ENCODE assay signal across 17 mouse cellular contexts in genomic region chr1:153125287-153126275, GRCm38 (mm10).
DNase-seq lines count a peak whose midpoint lies in the region; ATAC-seq and TF ChIP-seq lines count a peak whose summit lies in the region.
"Had no signal": no experiment of that assay in that cellular context is flagged by ENCODE, and none has a peak within 500 bp of the region (broad histone marks: within the 10 kb centered on the region; RNA-seq: fewer than 3 reads in every experiment).

No protein-coding gene starts in this region.

- H3K4me3 ChIP-seq in heart, embryonic 16.5 days (ENCODE audit: low read length), result no peak overlapping the region
- no peak overlapping the region for H3K4me3 ChIP-seq in embryonic facial prominence, embryonic 14.5 days (ENCODE audit: low read depth, low read length)
- H3K4me3 ChIP-seq in liver, postnatal 0 days (ENCODE audit: low read depth, low read length), result no peak overlapping the region
- H3K4me3 ChIP-seq: embryonic facial prominence, embryonic 15.5 days; forebrain, embryonic 12.5 days; layer of hippocampus, adult 2 months; limb, embryonic 13.5 days; midbrain, embryonic 12.5 days had no signal

- intact Hi-C loops in heart, postnatal 25 days (cut with DNase I), result loop anchor here (5.0 kb wide), 1 partner anchor 207 kb away; the partner anchor contains the start of gene Lamc1

- H3K9ac ChIP-seq in heart, embryonic 16.5 days (ENCODE audit: low read length), result no peak overlapping the region
- H3K9ac ChIP-seq in embryonic facial prominence, embryonic 14.5 days (ENCODE audit: low read depth, low read length), result no peak overlapping the region
- H3K9ac ChIP-seq in liver, postnatal 0 days (replicated peaks), result no peak overlapping the region
- H3K9ac ChIP-seq: embryonic facial prominence, embryonic 15.5 days; forebrain, embryonic 12.5 days; hindbrain, embryonic 14.5 days; limb, embryonic 13.5 days; midbrain, embryonic 12.5 days had no signal

- TF ChIP-seq CTCF in liver, postnatal 0 days (IDR thresholded peaks at IDR 0.05; ENCODE audit: low read depth), result no peak

- peaks cover 19% of the 10 kb centered on the region for H3K4me1 ChIP-seq in heart, embryonic 16.5 days (ENCODE audit: control insufficient read depth, insufficient read depth, low read length)
- no peaks in the 10 kb centered on the region for H3K4me1 ChIP-seq in embryonic facial prominence, embryonic 14.5 days (ENCODE audit: control insufficient read depth, insufficient read depth, low read length)
- no peaks in the 10 kb centered on the region for H3K4me1 ChIP-seq in liver, postnatal 0 days (ENCODE audit: insufficient read depth)
- H3K4me1 ChIP-seq: embryonic facial prominence, embryonic 15.5 days; forebrain, embryonic 12.5 days; midbrain, embryonic 12.5 days had no signal

- 80% methylated on average over 8 of the region's 8 CpGs for WGBS in heart, embryonic 16.5 days
- 73% methylated on average over 8 of the region's 8 CpGs for WGBS in embryonic facial prominence, embryonic 14.5 days
- WGBS in liver, postnatal 0 days (ENCODE audit: insufficient replicate concordance), result 68% methylated on average over 8 of the region's 8 CpGs

- H3K36me3 ChIP-seq in heart, embryonic 16.5 days (ENCODE audit: control insufficient read depth, insufficient read depth), result 0 out of 2 replicates have a peak, but pooled peaks cover 6% of the 10 kb centered on the region
- no peaks in the 10 kb centered on the region for H3K36me3 ChIP-seq in embryonic facial prominence, embryonic 14.5 days (ENCODE audit: control insufficient read depth, insufficient read depth, low read length)
- H3K36me3 ChIP-seq in liver, postnatal 0 days (replicated peaks; ENCODE audit: insufficient read depth, low read length), result no peaks in the 10 kb centered on the region
- H3K36me3 ChIP-seq: embryonic facial prominence, embryonic 15.5 days; forebrain, embryonic 12.5 days; G1E; limb, embryonic 13.5 days; midbrain, embryonic 12.5 days had no signal

- no peak for TF ChIP-seq EP300 in liver, postnatal 0 days (IDR thresholded peaks at IDR 0.05; ENCODE audit: low read depth)

- H3K27ac ChIP-seq in heart, embryonic 16.5 days (ENCODE audit: low read length), result 0 out of 2 replicates have a peak overlapping the region, but pooled peaks have one; percentile 9
- H3K27ac ChIP-seq in embryonic facial prominence, embryonic 14.5 days (replicated peaks; ENCODE audit: low read depth, low read length), result no peak overlapping the region
- H3K27ac ChIP-seq in liver, postnatal 0 days (ENCODE audit: low read depth), result no peak overlapping the region
- H3K27ac ChIP-seq: embryonic facial prominence, embryonic 15.5 days; forebrain, embryonic 12.5 days; hindbrain, embryonic 14.5 days; layer of hippocampus, adult 2 months; limb, embryonic 13.5 days; midbrain, embryonic 12.5 days had no signal

- no peak overlapping the region for H3K4me2 ChIP-seq in heart, embryonic 16.5 days (ENCODE audit: low read depth, low read length)
- no peak overlapping the region for H3K4me2 ChIP-seq in embryonic facial prominence, embryonic 14.5 days (ENCODE audit: low read depth, low read length)
- H3K4me2 ChIP-seq in liver, postnatal 0 days (ENCODE audit: low read depth, low read length), result no peak overlapping the region
- H3K4me2 ChIP-seq: embryonic facial prominence, embryonic 15.5 days; forebrain, embryonic 12.5 days; hindbrain, embryonic 14.5 days; limb, embryonic 13.5 days; midbrain, embryonic 12.5 days had no signal

- no peaks in the 10 kb centered on the region for H3K9me3 ChIP-seq in heart, embryonic 16.5 days (replicated peaks; ENCODE audit: control insufficient read depth, low read length)
- no peaks in the 10 kb centered on the region for H3K9me3 ChIP-seq in embryonic facial prominence, embryonic 14.5 days (ENCODE audit: control insufficient read depth, low read length)
- H3K9me3 ChIP-seq in liver, postnatal 0 days (ENCODE audit: low read length), result no peaks in the 10 kb centered on the region
- H3K9me3 ChIP-seq: embryonic facial prominence, embryonic 15.5 days; forebrain, embryonic 12.5 days; G1E; limb, embryonic 13.5 days; midbrain, embryonic 12.5 days had no signal

- H3K27me3 ChIP-seq in heart, embryonic 16.5 days (ENCODE audit: control insufficient read depth, insufficient read depth, low read length), result no peaks in the 10 kb centered on the region
- no peaks in the 10 kb centered on the region for H3K27me3 ChIP-seq in embryonic facial prominence, embryonic 14.5 days (replicated peaks; ENCODE audit: control insufficient read depth, insufficient read depth, low read length)
- no peaks in the 10 kb centered on the region for H3K27me3 ChIP-seq in liver, postnatal 0 days (ENCODE audit: insufficient read depth, low read length)
- H3K27me3 ChIP-seq: embryonic facial prominence, embryonic 15.5 days; forebrain, embryonic 12.5 days; midbrain, embryonic 12.5 days had no signal

- DNase-seq in heart, postnatal 25 days (ENCODE audit: low spot score), result no peak
- peak; percentile 37 for DNase-seq in MN1 (ENCODE audit: low spot score)
- no peak for DNase-seq in embryonic facial prominence, embryonic 14.5 days (ENCODE audit: low spot score)
- peak; percentile 21 to 39 for DNase-seq in kidney, postnatal 36 days
- no peak for DNase-seq in liver, postnatal 0 days
- no peak for DNase-seq in frontal cortex, postnatal 25 days (ENCODE audit: low spot score in 2 of 2)
- DNase-seq: adrenal gland, adult 8-10 months; lung, postnatal 4 days; spleen, adult 18-20 months had no signal

- no peak for ATAC-seq in heart, embryonic 16.5 days (replicated peaks; ENCODE audit: extremely low read depth, insufficient read depth, low FRiP score)
- peak; percentile 4; the same call in 1 of the 2 replicates for ATAC-seq in embryonic facial prominence, embryonic 14.5 days (ENCODE audit: low read depth)
- ATAC-seq in liver, postnatal 0 days, result no peak

Comparison
In these comparisons a context has a peak if more than half of its experiments do, and no peak if none do; other contexts are left out.
1. DNase-seq: peak in MN1 (single experiment) and kidney, postnatal 36 days (2 of 2); none in heart, postnatal 25 days (single experiment), embryonic facial prominence, embryonic 14.5 days (single experiment), liver, postnatal 0 days (single experiment) and frontal cortex, postnatal 25 days (0 of 2).